Mouse (Mus musculus) MEL (cell line): Measurements from ENCODE around the gene Nat8f4.

Source experiments
- CTCF ChIP-seq, 3 experiments: IDR thresholded peaks in 2 of 3; conservative IDR thresholded peaks in 1 of 3; 2 replicates each; pipeline ENCODE4 v1.5.1; 2011 to 2012; ENCODE audit warnings: low read length in 3 of 3, low read depth in 2 of 3, mild to moderate bottlenecking in 2 of 3, improper control_type of control experiment in 1 of 3, inconsistent platforms in 1 of 3, mixed read lengths in 1 of 3, moderate library complexity in 1 of 3; ENCODE audit not compliant: control insufficient read depth in 1 of 3, insufficient read depth in 1 of 3, poor library complexity in 1 of 3, severe bottlenecking in 1 of 3
- JUND ChIP-seq: IDR thresholded peaks from 2 replicates; pipeline ENCODE4 v1.6.1; 2011; ENCODE audit warnings: low read depth, mild to moderate bottlenecking, improper control_type of control experiment, low read length
- POLR2A ChIP-seq, 2 experiments: IDR thresholded peaks; 2 replicates each; pipeline ENCODE4 v1.6.1; 2011 to 2012; ENCODE audit warnings: low read length in 2 of 2, mild to moderate bottlenecking in 2 of 2, control low read depth in 1 of 2, improper control_type of control experiment in 1 of 2, low read depth in 1 of 2, moderate library complexity in 1 of 2; ENCODE audit not compliant: control insufficient read depth in 1 of 2, insufficient read depth in 1 of 2, poor library complexity in 1 of 2

DNA sequence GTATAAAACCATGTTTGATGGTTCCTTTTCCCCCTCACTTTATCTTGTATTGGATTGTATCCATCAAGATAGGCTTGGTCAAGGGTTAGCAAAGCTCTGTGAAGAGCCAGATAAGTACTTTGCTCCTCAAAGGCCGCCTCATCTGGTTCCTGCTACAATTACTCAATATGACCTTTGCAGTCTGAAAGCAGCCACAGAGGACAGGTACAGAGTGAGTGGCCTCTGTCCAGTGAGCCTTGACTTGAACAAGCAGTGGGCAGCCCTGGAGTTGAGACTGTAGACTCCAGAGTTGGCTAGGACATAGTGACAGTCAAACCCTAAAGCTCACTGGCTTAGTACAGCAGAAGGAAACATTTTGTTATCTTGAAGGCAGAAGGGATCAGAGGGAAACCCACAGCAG lies 24.6 kb upstream of the Nat8f4 start:
- TF ChIP-seq CTCF (IDR thresholded peaks at IDR 0.05 in 2 of 3, conservative IDR thresholded peaks at IDR 0.05 in 1 of 3; ENCODE audit: control insufficient read depth in 1 of 3, insufficient read depth in 1 of 3, low read depth in 2 of 3, low read length in 3 of 3, poor library complexity in 1 of 3, severe bottlenecking in 1 of 3) (no peak), POLR2A (IDR thresholded peaks at IDR 0.05; ENCODE audit: control insufficient read depth in 1 of 2, insufficient read depth in 1 of 2, low read depth in 1 of 2, low read length in 2 of 2, poor library complexity in 1 of 2) (no peak), JUND (no peak)
